Mouse (Mus musculus): ENCODE results near the gene Cacnb2. TPM values are rescaled to one million over a fixed set of nuclear protein-coding genes. Genes with fewer than 3 reads are reported as not detected.

Cacnb2 gene
- total and polyA plus RNA-seq, 3 experiments: 0.38 TPM; not detected in 2

- Histone ChIP-seq H3K4me3 (ENCODE audit: low read depth, low read length) (no peak overlapping the region), H3K36me3 (replicated peaks) (no peaks in the 10 kb centered on the region), H3K27me3 (ENCODE audit: insufficient read depth, low read length) (no peaks in the 10 kb centered on the region), H3K4me1 (ENCODE audit: insufficient read depth, low read depth, low read length) (no peaks in the 10 kb centered on the region), H3K9me3 (replicated peaks) (no peaks in the 10 kb centered on the region)
- no peak for TF ChIP-seq GATA2 (IDR thresholded peaks at IDR 0.05; ENCODE audit: borderline replicate concordance, low read depth, low read length)
- no peak for TF ChIP-seq POLR2AphosphoS5 (IDR thresholded peaks at IDR 0.05; ENCODE audit: insufficient replicate concordance, low read depth, low read length)
- TF ChIP-seq GATA1 (IDR thresholded peaks at IDR 0.05; ENCODE audit: borderline replicate concordance, low read length): no peak
- TF ChIP-seq CTCF (IDR thresholded peaks at IDR 0.05; ENCODE audit: low read depth, low read length): no peak
- no peak for TF ChIP-seq TAL1 (conservative IDR thresholded peaks at IDR 0.05; ENCODE audit: low read depth, low read length)
- DNase-seq (ENCODE audit: low spot score) (no peak), ATAC-seq (ENCODE audit: extremely low read depth, insufficient number of reproducible peaks, low FRiP score, poor library complexity, severe bottlenecking) (no peak)
These were observed 333.6 kb downstream of the Cacnb2 start for GRCm38 (mm10) chr2:14936492-14936891.

- ATAC-seq (ENCODE audit: extremely low read depth, insufficient number of reproducible peaks, low FRiP score, poor library complexity, severe bottlenecking): no peak
These were observed 339.4 kb downstream of the Cacnb2 start for GRCm38 (mm10) chr2:14942261-14942660.

GRCm38 (mm10) chr2:14943691-14944357, 340.9 kb downstream of the Cacnb2 start:
- Histone ChIP-seq H3K9me3 (replicated peaks) (no peaks in the 10 kb centered on the region), H3K36me3 (replicated peaks) (no peaks in the 10 kb centered on the region), H3K4me1 (ENCODE audit: insufficient read depth, low read depth, low read length) (no peaks in the 10 kb centered on the region), H3K4me3 (ENCODE audit: low read depth, low read length) (no peak overlapping the region), H3K27me3 (ENCODE audit: insufficient read depth, low read length) (peaks cover 2% of the 10 kb centered on the region; the same call in 1 of the 2 replicates)
- no peak for TF ChIP-seq POLR2AphosphoS5 (IDR thresholded peaks at IDR 0.05; ENCODE audit: insufficient replicate concordance, low read depth, low read length)
- TF ChIP-seq TAL1 (conservative IDR thresholded peaks at IDR 0.05; ENCODE audit: low read depth, low read length): no peak
- no peak for TF ChIP-seq GATA1 (IDR thresholded peaks at IDR 0.05; ENCODE audit: borderline replicate concordance, low read length)
- TF ChIP-seq GATA2 (IDR thresholded peaks at IDR 0.05; ENCODE audit: borderline replicate concordance, low read depth, low read length): no peak
- no peak for TF ChIP-seq CTCF (IDR thresholded peaks at IDR 0.05; ENCODE audit: low read depth, low read length)
- DNase-seq (ENCODE audit: low spot score): no peak
- no peak for ATAC-seq (ENCODE audit: extremely low read depth, insufficient number of reproducible peaks, low FRiP score, poor library complexity, severe bottlenecking)

More at GRCm38 (mm10) chr2:14942261-14942660, 339.4 kb downstream of the Cacnb2 start:
- Histone ChIP-seq H3K4me1 (ENCODE audit: insufficient read depth, low read depth, low read length) (no peaks in the 10 kb centered on the region), H3K9me3 (replicated peaks) (no peaks in the 10 kb centered on the region), H3K4me3 (ENCODE audit: low read depth, low read length) (no peak overlapping the region), H3K36me3 (replicated peaks) (no peaks in the 10 kb centered on the region), H3K27me3 (ENCODE audit: insufficient read depth, low read length) (peaks cover 2% of the 10 kb centered on the region; the same call in 1 of the 2 replicates)
- no peak for DNase-seq (ENCODE audit: low spot score)
- TF ChIP-seq GATA2 (IDR thresholded peaks at IDR 0.05; ENCODE audit: borderline replicate concordance, low read depth, low read length) (no peak), GATA1 (IDR thresholded peaks at IDR 0.05; ENCODE audit: borderline replicate concordance, low read length) (no peak), TAL1 (conservative IDR thresholded peaks at IDR 0.05; ENCODE audit: low read depth, low read length) (no peak)

GRCm38 (mm10) chr2:14953090-14953489, 350.2 kb downstream of the Cacnb2 start:
- ATAC-seq (ENCODE audit: extremely low read depth, insufficient number of reproducible peaks, low FRiP score, poor library complexity, severe bottlenecking) (no peak), DNase-seq (ENCODE audit: low spot score) (no peak)
- Histone ChIP-seq H3K27me3 (ENCODE audit: insufficient read depth, low read length) (no peaks in the 10 kb centered on the region), H3K4me1 (ENCODE audit: insufficient read depth, low read depth, low read length) (no peaks in the 10 kb centered on the region), H3K36me3 (replicated peaks) (no peaks in the 10 kb centered on the region), H3K4me3 (ENCODE audit: low read depth, low read length) (no peak overlapping the region), H3K9me3 (replicated peaks) (no peaks in the 10 kb centered on the region)
- TF ChIP-seq GATA1 (IDR thresholded peaks at IDR 0.05; ENCODE audit: borderline replicate concordance, low read length) (no peak), GATA2 (IDR thresholded peaks at IDR 0.05; ENCODE audit: borderline replicate concordance, low read depth, low read length) (no peak), POLR2AphosphoS5 (IDR thresholded peaks at IDR 0.05; ENCODE audit: insufficient replicate concordance, low read depth, low read length) (no peak), TAL1 (conservative IDR thresholded peaks at IDR 0.05; ENCODE audit: low read depth, low read length) (no peak), CTCF (IDR thresholded peaks at IDR 0.05; ENCODE audit: low read depth, low read length) (no peak)

GRCm38 (mm10) chr2:14960963-14961488, 358.1 kb downstream of the Cacnb2 start:
- TF ChIP-seq TAL1 (conservative IDR thresholded peaks at IDR 0.05; ENCODE audit: low read depth, low read length) (no peak), GATA1 (IDR thresholded peaks at IDR 0.05; ENCODE audit: borderline replicate concordance, low read length) (no peak)
- no peak for ATAC-seq (ENCODE audit: extremely low read depth, insufficient number of reproducible peaks, low FRiP score, poor library complexity, severe bottlenecking)

GRCm38 (mm10) chr2:14961493-14961892, 358.6 kb downstream of the Cacnb2 start:
- Histone ChIP-seq H3K36me3 (replicated peaks) (no peaks in the 10 kb centered on the region), H3K4me3 (ENCODE audit: low read depth, low read length) (no peak overlapping the region), H3K9me3 (replicated peaks) (no peaks in the 10 kb centered on the region), H3K27me3 (ENCODE audit: insufficient read depth, low read length) (no peaks in the 10 kb centered on the region), H3K4me1 (ENCODE audit: insufficient read depth, low read depth, low read length) (no peaks in the 10 kb centered on the region)
- DNase-seq (ENCODE audit: low spot score) (no peak), ATAC-seq (ENCODE audit: extremely low read depth, insufficient number of reproducible peaks, low FRiP score, poor library complexity, severe bottlenecking) (no peak)
- TF ChIP-seq GATA2 (IDR thresholded peaks at IDR 0.05; ENCODE audit: borderline replicate concordance, low read depth, low read length) (no peak), CTCF (IDR thresholded peaks at IDR 0.05; ENCODE audit: low read depth, low read length) (no peak), TAL1 (conservative IDR thresholded peaks at IDR 0.05; ENCODE audit: low read depth, low read length) (no peak), GATA1 (IDR thresholded peaks at IDR 0.05; ENCODE audit: borderline replicate concordance, low read length) (no peak), POLR2AphosphoS5 (IDR thresholded peaks at IDR 0.05; ENCODE audit: insufficient replicate concordance, low read depth, low read length) (no peak)

More at GRCm38 (mm10) chr2:14960963-14961488, 358.1 kb downstream of the Cacnb2 start:
- no peak for DNase-seq (ENCODE audit: low spot score)
- H3K9me3 ChIP-seq (replicated peaks): no peaks in the 10 kb centered on the region
- no peak overlapping the region for H3K4me3 ChIP-seq (ENCODE audit: low read depth, low read length)
- H3K4me1 ChIP-seq (ENCODE audit: insufficient read depth, low read depth, low read length): no peaks in the 10 kb centered on the region
- H3K36me3 ChIP-seq (replicated peaks): no peaks in the 10 kb centered on the region
- no peaks in the 10 kb centered on the region for H3K27me3 ChIP-seq (ENCODE audit: insufficient read depth, low read length)
